Mouse (Mus musculus) heart, postnatal 14 days (tissue): ENCODE measurements at regions not wholly inside any gene's neighbourhood (a gene's known extent, or its start where the extent isn't known, plus 50 kb on each side); places are given as distances from the start of the nearest gene placed in this dataset.

Experiments used
- DNase-seq, 2 experiments: peaks; one replicate each; pipeline ENCODE4 v3.0.0; 2021 to 2022
- intact Hi-C: fragments of 180-260 bp; cut with DNase I; formaldehyde crosslinking; loops from one replicate; pipeline ENCODE4 v1.15.1; 2025

DNA sequence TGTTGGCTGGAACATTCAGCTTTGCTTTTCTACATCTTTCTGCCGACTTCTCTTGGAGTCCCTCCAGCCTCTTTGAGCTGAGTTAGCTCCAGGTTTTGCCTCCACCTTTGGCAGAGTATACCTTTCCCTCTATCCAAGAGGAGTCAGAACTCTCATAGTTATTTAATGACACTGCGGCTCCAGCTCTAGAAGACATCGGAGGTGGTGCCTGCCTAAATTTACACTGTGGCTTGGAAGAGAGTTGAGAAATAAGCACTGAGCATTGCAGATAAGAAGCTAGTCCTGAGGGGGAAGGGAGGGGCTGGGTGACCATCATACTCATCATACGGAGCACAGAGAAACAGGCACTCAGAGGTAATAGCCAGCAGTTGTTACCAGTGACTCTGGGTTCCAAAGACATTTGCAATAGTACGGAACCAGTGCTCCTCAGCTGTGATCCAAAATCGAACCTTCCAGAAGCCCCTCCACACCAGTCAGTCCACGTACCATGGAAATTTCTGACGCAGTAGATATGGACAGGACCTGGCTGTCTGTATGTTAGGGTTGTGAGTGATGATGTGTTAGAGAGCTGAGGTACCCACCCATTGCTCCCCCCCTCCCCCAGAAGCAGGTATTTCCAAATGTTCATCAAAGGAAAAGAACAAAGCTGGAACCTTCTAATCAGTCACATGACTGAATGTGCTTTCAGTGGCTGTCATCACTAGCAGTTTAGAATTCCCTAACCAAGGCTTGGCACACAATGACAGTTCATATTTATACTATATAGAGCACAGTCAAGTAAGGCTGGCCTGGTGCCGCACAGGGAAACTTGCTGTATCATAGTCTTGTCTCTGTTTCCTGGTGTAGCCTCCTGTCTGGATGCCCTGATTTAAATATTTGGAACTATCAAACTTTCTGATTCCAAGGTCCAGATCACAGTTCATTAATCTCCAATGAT, 120.2 kb upstream of the Mpp6 start:
- peak in 1 of 2 experiments; percentile 10 for DNase-seq
- intact Hi-C loops: no loop called here

DNA sequence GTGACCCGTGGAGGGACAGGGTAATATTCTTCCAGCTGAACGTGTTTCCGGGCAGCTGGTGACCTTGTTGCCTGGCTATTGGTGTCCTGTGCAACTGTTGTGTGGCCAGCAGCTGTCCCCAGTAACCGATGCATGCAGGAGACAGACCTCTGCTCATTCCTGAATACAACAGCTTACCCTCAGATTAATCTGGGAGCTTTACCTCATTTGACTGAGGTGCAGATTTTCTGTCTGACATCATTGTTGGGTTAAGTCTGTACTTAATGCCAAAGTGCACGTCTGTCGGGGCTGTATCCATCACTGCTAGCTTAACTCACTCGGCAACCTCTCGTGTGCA, 119.6 kb upstream of the Mpp6 start:
- no peak for DNase-seq
- intact Hi-C loops: no loop called here

DNA sequence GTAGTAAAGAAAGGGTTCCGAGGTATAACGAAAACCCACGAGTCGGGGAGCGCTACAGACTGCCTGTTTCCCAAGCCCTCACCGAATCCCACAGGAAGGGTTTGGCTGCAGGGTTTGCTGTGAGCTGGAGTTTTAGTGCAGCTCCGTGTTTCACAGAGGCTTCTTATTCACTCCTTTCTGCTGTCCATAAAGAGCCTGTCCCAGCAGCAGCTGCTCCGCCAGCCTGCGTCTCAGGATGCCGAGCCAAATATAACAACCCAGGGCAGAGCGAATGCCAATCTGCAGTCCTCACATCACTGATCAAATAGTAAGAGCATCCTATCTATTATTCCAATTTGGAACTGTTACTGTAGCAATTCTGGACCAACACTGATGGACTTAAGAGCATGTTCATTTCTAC, 110.7 kb upstream of the Mpp6 start:
- no peak for DNase-seq
- intact Hi-C loops: no loop called here

DNA sequence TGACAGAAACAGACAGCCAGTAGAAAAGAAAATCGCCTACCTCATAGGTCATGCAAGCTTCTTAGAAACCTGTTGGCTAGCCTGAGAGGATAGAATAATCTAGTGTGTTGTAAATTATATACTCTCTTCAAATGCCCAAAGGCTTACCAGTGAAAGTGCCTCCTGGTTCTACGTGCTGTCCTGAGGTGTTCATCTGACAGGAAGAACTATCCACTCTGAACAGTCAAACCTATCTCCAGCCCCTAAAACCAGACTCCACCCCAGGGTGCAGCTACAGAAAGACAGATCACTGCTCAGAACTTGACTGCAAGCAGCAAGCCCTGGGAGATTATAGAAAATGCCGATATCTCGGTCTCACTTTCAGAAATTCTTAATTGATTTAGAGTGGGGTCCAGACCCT, 102.0 kb upstream of the Mpp6 start:
- intact Hi-C loops: loop anchor here (5.0 kb wide), 1 partner anchor 99 kb away; no protein-coding TSS in a partner anchor
- DNase-seq: no peak

DNA sequence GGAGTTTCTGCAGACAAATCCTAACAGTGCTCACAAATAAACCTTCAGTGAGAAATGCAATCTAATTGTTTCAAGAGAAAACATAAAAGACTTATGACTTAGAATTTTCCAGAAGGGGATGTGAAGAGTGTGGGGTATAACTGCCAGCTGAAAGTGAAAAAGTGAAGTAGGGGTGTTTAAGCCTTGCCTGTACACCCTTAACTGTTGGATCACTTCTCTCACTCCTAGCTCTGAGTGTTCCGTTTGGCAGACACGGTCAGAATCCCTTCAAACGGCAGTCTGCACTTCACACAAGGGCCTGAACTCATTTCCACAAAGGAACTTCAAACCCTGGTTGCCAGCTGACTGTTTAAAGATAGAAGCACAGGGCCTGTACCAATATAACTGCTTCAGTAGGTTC, 101.2 kb upstream of the Mpp6 start:
- no peak for DNase-seq
- intact Hi-C loops: loop anchor here (5.0 kb wide), 1 partner anchor 98 kb away; no protein-coding TSS in a partner anchor

DNA sequence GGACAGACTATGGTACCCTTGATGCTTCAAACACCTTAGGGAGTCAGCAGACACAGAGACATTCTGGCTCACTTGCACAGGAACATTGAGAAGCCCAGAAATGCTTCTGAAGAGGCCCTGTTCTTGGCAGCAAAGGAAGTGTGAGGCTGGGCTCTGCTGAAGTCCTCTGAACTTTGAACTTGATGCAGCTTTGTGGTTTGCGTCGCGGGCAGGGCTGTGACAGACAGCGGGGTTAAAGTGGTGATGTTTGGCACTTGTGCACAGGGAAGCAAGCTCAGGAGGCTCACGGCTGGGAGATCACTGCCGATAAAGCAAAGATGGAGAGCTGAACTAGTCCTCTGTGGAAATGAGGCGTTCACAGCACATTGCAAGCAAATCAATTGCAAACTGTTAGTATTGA, 100.7 kb upstream of the Mpp6 start:
- DNase-seq: no peak
- intact Hi-C loops: loop anchor here (5.0 kb wide), 1 partner anchor 98 kb away; no protein-coding TSS in a partner anchor

DNA sequence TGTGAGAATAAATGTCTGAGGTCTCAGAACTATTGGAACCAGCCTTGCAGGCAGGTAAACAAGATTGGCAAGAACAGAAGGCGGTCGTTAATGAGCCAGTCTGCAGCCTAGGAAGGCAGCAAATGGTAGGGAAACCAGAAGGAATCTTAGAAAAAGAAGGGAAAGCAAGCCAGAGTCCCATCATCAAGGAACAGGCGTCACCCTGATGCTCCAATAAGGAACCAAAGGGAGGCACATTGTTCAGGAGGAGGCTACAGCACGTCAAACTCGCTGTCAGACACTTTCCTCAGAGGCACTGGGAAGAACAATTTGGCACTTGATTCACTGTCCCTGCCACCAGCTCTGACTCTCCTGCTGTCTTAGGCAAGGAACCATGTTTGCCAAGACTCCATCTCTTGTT, 100.2 kb upstream of the Mpp6 start:
- intact Hi-C loops: loop anchor here (5.0 kb wide), 1 partner anchor 97 kb away; no protein-coding TSS in a partner anchor
- DNase-seq: no peak

DNA sequence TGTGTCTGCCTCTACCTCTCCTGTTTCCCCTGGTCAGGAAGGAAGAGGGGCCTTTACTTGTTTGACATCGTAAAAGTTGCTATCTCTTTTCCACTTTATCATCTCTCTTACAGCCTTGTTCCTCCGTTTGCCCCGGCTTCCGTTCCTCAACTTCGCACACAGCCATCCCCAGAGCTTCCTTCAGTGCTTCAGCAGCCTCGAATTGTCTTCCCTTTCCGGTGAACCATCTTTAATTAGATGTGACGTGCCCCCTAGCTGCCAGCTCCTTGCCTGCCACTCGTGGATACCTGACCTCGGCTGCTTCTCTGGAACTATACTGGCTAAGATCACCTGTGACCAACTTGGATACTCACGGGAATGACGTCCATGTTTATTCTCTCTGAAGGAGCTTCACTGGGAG, 99.0 kb upstream of the Mpp6 start:
- DNase-seq: no peak
- intact Hi-C loops: no loop called here

DNA sequence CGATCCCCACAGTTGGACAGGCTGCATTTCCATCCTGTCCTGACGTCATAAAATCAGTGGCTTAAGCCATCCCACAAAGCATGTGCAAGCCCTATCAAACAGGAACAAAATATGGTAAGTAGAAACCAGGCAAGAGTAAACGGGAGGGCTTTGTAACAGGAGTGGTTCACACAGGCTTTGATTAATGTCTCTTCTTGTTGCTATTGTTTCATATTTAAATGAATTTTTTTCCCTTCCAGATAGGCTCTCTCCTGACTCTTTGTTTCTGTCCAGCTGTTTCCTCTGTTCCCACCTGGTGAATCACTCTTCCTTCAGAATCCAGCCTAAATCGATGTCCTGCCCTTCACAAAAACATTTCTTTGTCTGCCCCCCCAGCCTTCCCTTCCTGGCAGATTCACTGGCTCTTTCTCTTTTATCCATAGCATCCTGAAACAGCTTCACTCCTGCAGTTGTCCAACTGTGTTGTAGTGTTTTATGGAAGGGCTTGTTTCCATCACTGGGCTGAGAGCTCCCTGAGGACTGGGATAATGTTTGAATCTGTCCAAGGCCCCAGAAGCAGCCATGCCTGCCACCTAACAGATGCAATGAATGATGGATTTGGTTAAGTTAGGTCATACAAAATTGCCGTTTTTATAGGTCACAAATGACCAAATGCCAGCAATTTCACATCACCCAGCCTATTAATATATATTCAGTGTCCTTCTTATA, 98.1 kb upstream of the Mpp6 start:
- intact Hi-C loops: no loop called here
- DNase-seq: no peak

DNA sequence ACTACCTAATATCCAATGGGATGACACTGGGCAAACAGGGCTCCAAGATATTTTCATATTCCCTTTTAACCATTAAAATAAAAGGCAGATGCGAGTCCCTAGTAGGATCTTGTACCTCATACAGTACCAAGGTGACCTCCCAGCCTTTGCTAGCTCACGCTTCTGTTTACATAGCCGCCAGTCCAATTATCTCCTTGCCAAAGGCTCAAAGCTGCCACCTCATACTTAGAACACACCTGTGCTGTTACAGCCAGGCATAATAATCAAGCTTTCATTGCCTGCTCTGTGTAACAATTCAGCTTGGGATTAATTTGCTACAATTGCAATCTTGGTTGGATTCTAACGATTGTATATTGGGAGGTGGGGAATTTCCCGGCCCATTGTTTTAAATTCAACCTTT, 97.0 kb upstream of the Mpp6 start:
- no peak for DNase-seq
- intact Hi-C loops: no loop called here

DNA sequence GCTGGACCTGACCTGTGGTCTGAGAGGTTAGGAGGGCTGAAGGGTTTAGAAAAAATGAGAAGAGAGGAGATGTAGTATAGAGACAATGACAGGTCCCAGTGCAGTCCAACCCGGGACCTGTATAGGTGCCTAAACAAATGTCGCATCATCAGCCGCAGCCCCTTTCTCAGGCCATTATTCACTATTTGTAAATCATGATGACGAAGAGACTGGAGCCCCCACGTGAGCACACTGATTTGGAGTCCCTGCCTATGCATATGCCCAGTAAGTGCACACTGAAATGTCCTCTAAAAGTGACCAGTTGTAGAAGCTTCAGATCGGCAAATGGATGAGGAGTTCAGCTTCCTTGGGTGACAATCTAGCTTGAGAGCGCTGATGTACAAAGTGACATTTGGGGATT, 96.2 kb upstream of the Mpp6 start:
- no peak for DNase-seq
- intact Hi-C loops: no loop called here

DNA sequence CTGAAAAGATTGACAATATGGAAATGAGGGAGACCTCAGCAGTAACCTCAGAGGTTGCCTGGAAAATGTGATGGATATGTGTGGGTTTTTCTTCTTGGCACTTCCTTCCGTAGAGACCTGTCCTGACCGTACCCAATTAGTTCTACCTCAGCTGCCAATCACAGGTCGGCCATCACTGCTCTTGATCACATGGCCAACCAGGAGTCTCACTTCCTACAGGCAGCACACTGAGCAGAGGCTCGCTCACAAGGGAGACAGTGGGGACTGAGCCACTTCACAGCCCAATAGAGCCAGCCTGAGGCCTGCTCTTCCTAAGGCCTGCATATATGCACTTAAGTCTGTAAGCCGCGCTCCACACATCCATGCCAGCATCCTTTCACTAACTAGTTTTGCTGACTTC, 82.1 kb upstream of the Mpp6 start:
- DNase-seq: no peak
- intact Hi-C loops: no loop called here

DNA sequence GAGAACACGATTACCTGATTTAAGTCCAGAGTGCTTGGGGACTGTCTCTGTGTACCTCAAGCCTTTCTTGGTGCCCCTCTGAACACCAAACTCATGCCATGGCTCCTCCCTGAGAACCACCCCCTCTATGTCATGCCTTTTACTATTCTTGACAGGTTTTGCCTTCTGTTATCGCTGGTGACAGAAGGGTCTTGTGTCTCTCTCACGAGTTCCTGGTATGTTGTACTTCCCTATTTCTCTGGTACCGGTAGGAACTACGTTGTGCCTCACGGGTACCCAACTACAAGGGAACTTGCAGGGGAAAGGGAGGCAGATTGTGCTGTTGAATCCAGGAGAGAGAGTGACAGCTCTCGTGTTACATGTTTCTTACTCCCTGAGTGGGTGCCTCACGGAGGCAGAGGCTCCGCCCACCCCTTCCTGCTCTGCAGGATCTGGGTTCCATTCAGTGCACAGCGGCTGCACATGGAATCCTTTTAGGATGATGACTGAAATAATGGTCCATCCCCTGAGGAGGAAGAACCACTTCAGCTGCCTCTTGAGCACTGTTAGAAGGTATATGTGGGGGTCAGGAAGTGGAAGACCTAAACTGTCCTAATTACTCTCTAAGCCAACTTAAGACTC, 80.0 kb upstream of the Mpp6 start:
- intact Hi-C loops: no loop called here
- no peak for DNase-seq

DNA sequence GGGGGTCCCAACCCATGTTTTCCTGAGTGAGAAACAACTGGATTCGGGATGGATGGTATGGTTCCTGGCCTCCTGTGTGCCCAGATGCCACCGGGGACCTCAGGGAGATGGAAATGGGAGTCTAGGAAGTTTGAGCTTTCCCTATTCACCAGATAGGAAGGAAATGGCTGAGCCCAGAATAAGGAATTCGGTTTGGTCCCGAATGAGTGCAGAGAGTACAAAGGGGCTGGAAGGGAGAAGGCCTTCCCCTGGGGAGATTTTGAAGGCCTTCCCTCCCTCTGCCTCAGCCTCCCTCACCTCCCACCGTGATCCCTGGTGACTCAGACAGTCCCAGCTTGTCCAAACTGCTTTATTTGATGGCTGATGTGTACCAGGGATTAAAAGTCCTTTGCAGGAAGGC, 78.7 kb upstream of the Mpp6 start:
- intact Hi-C loops: no loop called here

DNA sequence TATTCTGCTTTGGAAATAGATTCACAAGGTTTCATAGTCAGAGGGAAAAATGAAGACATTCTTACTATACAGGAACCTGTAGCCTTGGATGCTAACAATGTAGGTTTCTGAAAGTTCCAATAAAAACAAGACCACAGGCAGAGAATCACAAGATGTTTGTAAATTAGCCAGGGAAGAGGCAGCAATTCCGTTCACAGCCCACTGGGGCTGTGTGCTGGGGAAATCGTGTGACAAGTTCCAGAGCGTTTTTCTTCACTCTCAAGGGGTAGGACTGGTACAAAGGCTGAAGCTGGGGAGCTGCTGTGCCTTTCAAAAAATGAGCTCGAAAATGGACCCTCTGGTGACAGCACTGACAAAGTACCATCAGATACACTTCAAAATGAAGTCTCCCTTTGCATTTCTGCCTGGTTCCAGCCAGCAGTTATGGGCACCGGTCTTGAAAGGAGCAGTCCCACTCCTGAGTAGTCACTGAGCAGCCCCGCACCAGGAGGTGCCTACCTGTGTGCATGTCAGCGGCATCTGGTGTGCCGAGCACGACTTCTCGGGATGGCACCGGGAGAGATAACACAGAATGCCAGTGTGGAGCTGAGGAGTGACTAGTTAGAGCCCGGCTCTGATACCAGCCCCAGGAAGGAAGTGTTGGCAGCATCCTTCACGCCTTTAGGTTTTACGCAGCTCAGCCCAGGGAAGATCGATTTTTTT, 77.0 kb upstream of the Mpp6 start:
- intact Hi-C loops: no loop called here
- DNase-seq: no peak

More for the DNA sequence above, 78.7 kb upstream of the Mpp6 start:
- no peak for DNase-seq

DNA sequence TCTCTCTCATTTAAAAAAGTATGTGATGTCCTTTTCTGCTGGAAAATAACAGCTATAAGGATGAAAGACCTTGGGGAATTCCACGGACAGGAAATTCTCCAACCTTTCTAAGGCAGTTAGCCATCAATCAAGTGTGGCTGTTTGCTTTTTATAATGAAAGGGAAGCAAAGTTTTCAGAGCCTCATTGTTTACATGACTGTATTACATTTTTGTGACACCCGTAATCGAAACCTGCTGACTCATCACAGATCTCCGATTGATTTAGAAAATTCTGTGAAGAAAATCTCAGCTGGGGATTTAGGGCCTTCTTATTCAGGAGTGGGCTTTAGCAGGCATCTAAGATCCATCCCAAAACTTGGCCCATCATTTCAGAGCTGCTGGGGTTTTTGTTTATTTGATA, 72.4 kb upstream of the Mpp6 start:
- intact Hi-C loops: no loop called here
- DNase-seq: no peak

DNA sequence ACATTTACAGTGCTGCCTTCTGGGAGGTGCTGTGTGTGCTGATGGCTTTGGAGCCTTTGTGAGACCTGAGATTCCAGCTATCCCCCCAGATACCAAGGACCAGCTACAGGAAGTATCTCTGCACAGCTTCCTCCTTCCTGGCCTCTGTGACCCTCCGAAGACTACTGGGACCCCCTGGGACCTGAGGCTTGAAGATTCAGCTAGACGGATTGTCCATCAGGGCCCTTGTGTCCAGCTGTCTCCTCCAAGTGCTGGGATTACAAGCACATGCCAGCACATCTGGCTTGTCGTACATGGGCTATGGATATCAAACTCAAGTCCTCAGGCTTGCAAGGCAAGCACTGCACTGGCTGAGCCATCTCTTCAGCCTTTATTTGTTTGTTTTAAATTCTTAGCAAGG, 71.7 kb upstream of the Mpp6 start:
- DNase-seq: peak in 1 of 2 experiments; percentile 9

DNA sequence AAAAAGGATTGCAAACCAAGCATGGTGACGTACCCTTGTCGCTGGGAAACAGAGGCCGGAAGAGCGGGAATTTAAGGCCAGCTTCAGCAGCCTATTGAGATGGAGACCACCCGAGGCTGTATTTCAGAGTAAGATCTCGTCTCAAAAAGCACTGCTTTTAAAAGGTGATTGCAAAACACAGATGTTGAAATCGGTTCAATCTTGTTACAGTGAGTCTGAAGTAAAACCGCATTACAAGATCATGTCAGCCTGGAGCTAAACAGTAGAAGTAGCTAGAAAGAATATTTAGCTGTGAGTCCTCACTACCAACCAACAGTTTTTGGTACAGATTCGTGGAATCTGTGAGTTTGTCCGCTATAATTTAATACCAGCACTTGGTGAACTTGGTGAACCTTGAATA, 69.0 kb upstream of the Mpp6 start:
- no peak for DNase-seq
- intact Hi-C loops: no loop called here

More for the DNA sequence above, 71.7 kb upstream of the Mpp6 start:
- intact Hi-C loops: no loop called here

DNA sequence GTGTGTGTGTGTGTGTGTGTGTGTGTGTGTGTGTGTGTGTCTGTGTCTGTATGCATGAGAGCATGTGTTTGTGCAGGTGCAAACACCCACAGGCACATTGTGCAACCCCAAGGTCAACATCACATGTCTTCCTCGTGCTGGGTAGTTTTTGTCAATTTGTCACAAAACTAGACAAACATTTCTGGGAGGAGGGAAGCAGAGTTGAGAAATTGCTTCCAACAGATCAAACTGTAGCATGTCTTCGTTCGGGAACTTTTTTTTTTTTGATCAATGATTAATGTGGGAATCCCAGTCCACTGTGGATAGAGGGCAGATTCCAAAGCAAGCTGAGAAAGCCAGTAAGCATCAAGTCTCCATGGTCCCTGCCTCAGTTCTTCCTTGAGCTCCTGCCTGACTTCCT, 67.9 kb upstream of the Mpp6 start:
- intact Hi-C loops: no loop called here
- DNase-seq: no peak

DNA sequence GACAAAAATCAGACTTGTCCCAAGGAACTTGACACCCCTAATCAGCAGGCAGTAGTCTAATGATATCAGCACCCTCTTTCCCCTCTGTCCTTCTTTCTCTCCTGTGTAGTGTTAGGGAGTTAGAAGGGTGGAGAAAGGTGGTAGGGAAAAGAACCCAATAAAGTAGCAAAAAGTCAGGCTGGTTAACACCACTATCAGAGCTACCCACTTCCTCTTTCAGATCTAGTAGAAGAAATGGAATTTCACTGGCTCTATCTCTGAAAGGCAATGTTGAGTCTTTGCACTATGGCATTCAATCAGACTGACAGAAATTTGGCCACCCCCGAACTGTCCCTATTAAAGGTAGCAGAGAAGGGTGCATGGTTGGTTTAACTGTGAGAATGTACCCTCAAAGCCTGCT, 65.9 kb upstream of the Mpp6 start:
- DNase-seq: no peak
- intact Hi-C loops: no loop called here

DNA sequence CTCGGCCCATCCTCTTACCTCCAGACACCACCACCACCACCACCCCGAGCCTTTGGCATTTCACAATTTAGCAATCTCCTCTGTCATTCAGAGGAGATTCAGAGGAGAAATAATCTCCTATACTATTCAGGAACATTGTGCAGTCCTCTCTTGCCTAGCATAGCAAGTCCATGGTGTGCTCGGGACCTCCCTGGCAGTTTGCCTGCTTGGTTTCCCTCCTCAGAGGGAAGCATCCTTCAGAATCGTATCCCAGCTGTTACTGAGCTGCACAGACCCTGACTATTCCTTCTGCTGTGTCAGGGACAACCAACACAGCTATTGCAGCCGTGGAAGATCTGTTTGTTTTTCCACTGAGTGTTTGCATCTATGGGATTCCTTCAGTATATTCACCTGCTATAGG, 63.3 kb upstream of the Mpp6 start:
- intact Hi-C loops: no loop called here
- DNase-seq: peak in 1 of 2 experiments; percentile 12
